Comparison of ENCODE assay signal across 9 mouse cellular contexts in genomic region chr14:56177651-56178050, GRCm38 (mm10). TPM values are rescaled to one million over a fixed set of nuclear protein-coding genes. Genes with fewer than 3 reads are reported as not detected.
DNase-seq lines count a peak whose midpoint lies in the region; TF ChIP-seq lines count a peak whose summit lies in the region.
"Not testable (repeated sequence)": the region's sequence is repeated elsewhere in the genome, so short reads cannot be mapped to it uniquely, and the experiment has no call there.
"Had no signal": no experiment of that assay in that cellular context is flagged by ENCODE, and none has a peak within 500 bp of the region (broad histone marks: within the 10 kb centered on the region; RNA-seq: fewer than 3 reads in every experiment).

No protein-coding gene starts in this region.

- not testable (repeated sequence) for H3K9me3 ChIP-seq in limb, embryonic 10.5 days (replicated peaks); midbrain, embryonic 10.5 days (replicated peaks)

- peak; percentile 53 for TF ChIP-seq CTCF in gastrocnemius, adult 2 months (IDR thresholded peaks at IDR 0.05)

- intact Hi-C loops in gastrocnemius, adult 2 months (cut with DNase I) = not testable (repeated sequence)

- WGBS in limb, embryonic 10.5 days = 33% methylated on average over 8 of the region's 8 CpGs
- WGBS in midbrain, embryonic 10.5 days = 29% methylated on average over 8 of the region's 8 CpGs

- peak; percentile 32 for DNase-seq in T-cell, adult 2 months (ENCODE audit: low spot score)
- DNase-seq in cerebellum, postnatal 10 days = peak; percentile 65 to 70
- DNase-seq in gastrocnemius, adult 2 months = peak; percentile 30
- DNase-seq in kidney, adult 11 months = peak; percentile 5
- peak; percentile 77 for DNase-seq in limb, embryonic 10.5 days (ENCODE audit: low spot score)
- DNase-seq in midbrain, embryonic 10.5 days (ENCODE audit: low spot score) = peak; percentile 50
- DNase-seq in spleen, postnatal 10 days (ENCODE audit: low spot score in 2 of 2) = peak; percentile 10 to 56

- not testable (repeated sequence) for H3K27ac ChIP-seq in gastrocnemius, adult 2 months; limb, embryonic 10.5 days; midbrain, embryonic 10.5 days (replicated peaks)

- not testable (repeated sequence) for H3K4me3 ChIP-seq in gastrocnemius, adult 2 months; limb, embryonic 10.5 days; midbrain, embryonic 10.5 days

- H3K36me3 ChIP-seq in limb, embryonic 10.5 days; midbrain, embryonic 10.5 days: not testable (repeated sequence)

- H3K27me3 ChIP-seq in limb, embryonic 10.5 days (ENCODE audit: low read depth, poor library complexity, severe bottlenecking); midbrain, embryonic 10.5 days (ENCODE audit: low read depth, poor library complexity, severe bottlenecking): not testable (repeated sequence)

- H3K4me1 ChIP-seq in limb, embryonic 10.5 days; midbrain, embryonic 10.5 days: not testable (repeated sequence)

RNA-seq across cellular contexts. Expression of gene Gzmn, which starts 3.3 kb away (rescaled TPM):
- total RNA-seq in gastrocnemius, adult 2 months (2021) = not detected
- polyA plus RNA-seq in limb, embryonic 10.5 days (2016; fragmentation: Nextera tagmentation; extraction: Ambion mirVana) = not detected in 2 replicates
- polyA plus RNA-seq in midbrain, embryonic 10.5 days (2016; fragmentation: Nextera tagmentation; extraction: Ambion mirVana) = not detected in 2 replicates
- total RNA-seq: left cerebral cortex, postnatal 36 days had no signal
- polyA plus RNA-seq: hindbrain, embryonic 15.5 days had no signal

RNA-seq across cellular contexts. Expression of gene Gzmg, which starts 18.3 kb away (rescaled TPM):
- not detected for total RNA-seq in gastrocnemius, adult 2 months (2021)
- not detected in 2 replicates for polyA plus RNA-seq in limb, embryonic 10.5 days (2016; fragmentation: Nextera tagmentation; extraction: Ambion mirVana)
- polyA plus RNA-seq in midbrain, embryonic 10.5 days (2016; fragmentation: Nextera tagmentation; extraction: Ambion mirVana) = not detected in 2 replicates
- total RNA-seq: left cerebral cortex, postnatal 36 days had no signal
- polyA plus RNA-seq: hindbrain, embryonic 15.5 days had no signal

RNA-seq across cellular contexts. Expression of gene Gzmf, which starts 33.6 kb away (rescaled TPM):
- not detected for total RNA-seq in gastrocnemius, adult 2 months (2021)
- polyA plus RNA-seq in limb, embryonic 10.5 days (2016; fragmentation: Nextera tagmentation; extraction: Ambion mirVana) = not detected in 2 replicates
- polyA plus RNA-seq in midbrain, embryonic 10.5 days (2016; fragmentation: Nextera tagmentation; extraction: Ambion mirVana) = not detected in 2 replicates
- total RNA-seq: left cerebral cortex, postnatal 36 days had no signal
- polyA plus RNA-seq: hindbrain, embryonic 15.5 days had no signal

RNA-seq across cellular contexts. Expression of gene Gzmd, which starts 45.2 kb away (rescaled TPM):
- not detected for total RNA-seq in gastrocnemius, adult 2 months (2021)
- polyA plus RNA-seq in limb, embryonic 10.5 days (2016; fragmentation: Nextera tagmentation; extraction: Ambion mirVana) = not detected in 2 replicates
- not detected in 2 replicates for polyA plus RNA-seq in midbrain, embryonic 10.5 days (2016; fragmentation: Nextera tagmentation; extraction: Ambion mirVana)
- total RNA-seq: left cerebral cortex, postnatal 36 days had no signal
- polyA plus RNA-seq: hindbrain, embryonic 15.5 days had no signal

RNA-seq across cellular contexts. Expression of gene Gzmc, which starts 56.8 kb away (rescaled TPM):
- not detected for total RNA-seq in gastrocnemius, adult 2 months (2021)
- polyA plus RNA-seq in limb, embryonic 10.5 days (2016; fragmentation: Nextera tagmentation; extraction: Ambion mirVana) = 0.23 and 0.28 TPM in 2 replicates
- not detected in 2 replicates for polyA plus RNA-seq in midbrain, embryonic 10.5 days (2016; fragmentation: Nextera tagmentation; extraction: Ambion mirVana)
- total RNA-seq: left cerebral cortex, postnatal 36 days had no signal
- polyA plus RNA-seq: hindbrain, embryonic 15.5 days had no signal

Comparison
In these comparisons a context has a peak if more than half of its experiments do, and no peak if none do; other contexts are left out.
1. DNase-seq: peak in every context shown above with its lines; median percentile 77 in limb, embryonic 10.5 days; 68 in cerebellum, postnatal 10 days; 50 in midbrain, embryonic 10.5 days; 33 in spleen, postnatal 10 days; 32 in T-cell, adult 2 months; 30 in gastrocnemius, adult 2 months; 5 in kidney, adult 11 months.